Mouse (Mus musculus) yolk sac, embryonic 10.5 days (tissue): Measurements from ENCODE around the gene Sbk2.

Experiments
- DNase-seq: peaks from one replicate; pipeline ENCODE4 v3.0.0-alpha.2; 2017; ENCODE audit warnings: low spot score

Gene Sbk2

DNA sequence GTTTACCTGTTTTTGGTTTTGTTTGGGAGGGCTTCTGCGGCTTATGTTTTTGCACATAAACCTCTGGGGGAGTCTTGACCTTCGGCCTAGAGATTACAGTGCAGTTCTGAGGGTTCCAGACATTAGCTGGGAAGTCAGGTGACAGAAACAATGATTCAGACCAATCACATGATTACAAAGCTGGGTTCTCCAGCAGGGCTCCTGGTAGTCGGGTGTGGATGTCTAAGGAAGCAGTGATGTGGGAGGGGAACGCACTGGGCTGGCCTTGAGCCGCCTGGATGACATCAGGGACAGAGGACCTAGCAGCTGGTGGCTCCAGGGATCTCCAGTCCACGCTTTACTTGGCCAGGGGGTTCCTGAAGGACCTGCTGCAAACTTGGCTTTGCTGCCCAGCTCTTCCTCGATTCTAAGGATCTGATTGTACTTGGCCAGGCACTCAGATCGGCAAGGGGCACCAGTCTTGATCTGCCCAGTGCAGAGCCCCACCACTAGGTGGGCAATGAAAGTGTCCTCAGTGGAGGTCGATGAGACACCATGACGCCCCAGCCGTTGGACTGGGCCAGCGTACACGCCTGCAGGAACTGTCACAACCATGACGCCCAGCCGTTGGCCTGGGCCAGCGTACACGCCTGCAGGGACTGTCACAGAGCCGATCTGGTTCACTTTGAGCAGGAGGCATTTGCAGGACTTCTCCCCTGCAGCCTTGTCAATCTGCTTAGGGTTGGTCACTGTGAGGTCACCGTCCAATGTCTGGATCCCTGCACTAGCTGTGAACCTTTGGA is 13.5 kb downstream of the Sbk2 start:
- no peak for DNase-seq

DNA sequence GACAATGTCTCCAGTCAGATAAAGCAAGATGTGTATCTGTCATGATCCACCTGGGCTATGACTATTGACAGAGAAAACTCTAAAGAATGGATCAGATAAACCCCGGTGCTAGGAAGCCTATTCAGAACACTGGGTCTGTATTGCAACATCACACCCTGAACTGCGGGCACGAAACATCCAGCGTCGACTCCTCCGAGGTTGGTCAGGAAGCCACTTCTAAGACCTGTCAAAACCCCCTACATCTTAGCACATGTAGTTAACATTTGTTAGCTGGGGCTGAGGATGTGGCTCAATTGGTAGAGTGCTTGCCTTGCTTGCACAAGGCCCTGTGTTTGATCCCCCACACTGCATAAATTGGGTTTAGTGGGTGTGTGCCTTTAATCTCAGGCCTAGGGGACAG is 15.8 kb downstream of the Sbk2 start:
- no peak for DNase-seq

DNA sequence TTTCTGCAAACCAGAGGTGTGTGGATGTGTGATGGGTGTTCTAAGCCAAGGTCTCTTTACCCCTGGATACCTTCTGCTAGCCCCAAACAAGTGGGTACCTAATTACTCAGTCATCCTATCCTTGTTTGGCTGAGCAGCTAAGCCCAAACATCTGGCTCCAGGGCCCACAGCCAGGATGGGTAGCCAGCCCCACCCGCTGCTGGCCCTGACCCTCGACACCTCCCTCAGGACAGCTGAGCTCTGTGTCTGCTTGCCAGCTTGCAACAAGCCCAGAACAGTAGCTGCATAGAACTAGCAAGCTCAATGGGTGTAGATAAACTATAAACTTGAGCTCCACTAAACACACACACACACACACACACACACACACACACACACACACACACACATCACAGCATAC is 16.4 kb downstream of the Sbk2 start:
- no peak for DNase-seq

DNA sequence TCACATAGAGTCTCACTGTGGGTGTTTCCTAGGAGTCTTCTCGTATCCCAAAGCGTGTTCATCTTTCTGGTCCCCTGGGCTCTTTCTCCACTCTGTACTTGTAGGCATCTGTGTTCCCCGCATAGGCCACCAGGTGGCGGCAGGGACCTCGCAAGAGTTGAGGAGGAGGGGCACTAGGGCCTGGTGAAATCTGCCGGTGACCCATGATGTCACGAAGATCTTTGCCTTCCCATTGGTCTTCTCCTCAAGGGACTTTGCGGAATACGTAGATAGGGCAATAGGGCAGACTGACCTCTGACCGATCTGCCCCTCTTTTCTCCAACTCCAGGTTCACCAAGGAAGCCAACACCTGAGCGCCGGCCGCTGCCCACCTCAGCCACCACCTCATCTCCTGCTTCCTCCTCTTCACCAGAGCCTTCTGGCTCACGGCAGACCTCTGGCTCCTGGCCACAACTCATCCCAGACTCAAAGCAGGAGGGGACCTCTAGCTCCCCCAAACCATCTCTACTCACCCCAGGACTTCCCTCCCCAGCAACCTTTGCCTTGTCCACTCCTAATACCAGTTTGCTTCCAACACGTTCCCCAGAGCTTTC is 20.9 kb downstream of the Sbk2 start:
- peak; percentile 85 for DNase-seq

DNA sequence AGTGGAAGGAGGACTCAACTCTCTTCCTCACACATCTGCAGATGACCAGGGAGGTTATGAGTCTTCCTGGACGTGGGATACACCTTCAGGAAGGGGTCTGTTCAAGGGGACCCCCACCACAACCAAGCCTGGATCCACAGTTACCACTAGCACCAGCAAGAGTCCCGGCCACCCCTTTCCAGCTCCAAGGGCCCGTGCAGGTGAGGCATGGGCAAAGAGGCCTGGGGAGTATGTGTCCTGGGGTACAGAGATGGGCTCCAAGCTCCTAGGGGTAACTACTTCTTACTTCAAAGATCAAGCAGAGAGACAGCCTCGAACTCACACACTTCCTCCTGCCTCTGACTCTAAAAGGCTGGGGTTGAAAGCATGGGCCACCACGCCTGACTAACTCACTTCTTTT is 21.5 kb downstream of the Sbk2 start:
- no peak for DNase-seq

DNA sequence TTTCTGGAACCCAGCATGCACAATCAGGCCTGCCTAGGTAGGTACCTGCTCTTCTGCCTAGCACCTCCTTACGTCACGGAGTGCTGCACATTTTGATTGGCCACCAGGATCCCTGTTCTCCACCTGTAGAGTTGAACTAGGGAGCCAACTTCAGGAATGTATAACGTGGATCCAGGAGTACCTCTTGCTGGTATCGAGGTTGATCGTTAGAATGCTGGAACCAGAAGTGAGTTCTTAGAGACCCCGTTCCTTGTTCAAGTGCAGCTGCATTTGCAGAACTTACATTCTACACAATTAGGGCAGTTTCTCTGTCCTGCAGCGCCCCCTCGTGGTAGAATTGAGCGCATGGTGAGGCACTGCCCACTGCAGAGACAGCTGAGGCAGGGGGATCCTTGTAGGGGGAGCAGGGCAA is 24.1 kb downstream of the Sbk2 start:
- DNase-seq = peak; percentile 61

DNA sequence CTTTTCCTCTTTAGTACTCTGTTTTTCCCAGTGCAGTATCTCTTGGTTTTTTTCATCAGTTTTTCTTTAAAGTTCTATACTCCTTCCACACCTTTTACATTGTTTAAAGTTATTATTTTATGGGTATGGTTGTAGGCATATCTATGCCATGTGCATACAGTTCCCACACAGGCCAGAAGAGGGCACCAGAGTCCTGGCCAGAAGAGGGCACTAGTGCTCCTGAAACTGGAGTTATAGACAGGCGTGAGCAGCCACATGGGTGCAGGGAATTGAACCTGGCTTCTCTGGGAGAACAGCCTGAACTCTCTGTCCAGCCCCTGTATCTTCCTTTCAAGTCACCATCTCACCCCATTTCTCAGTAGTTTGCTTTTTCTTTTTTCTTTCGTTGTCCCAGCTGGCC is 25.8 kb downstream of the Sbk2 start:
- DNase-seq = no peak

DNA sequence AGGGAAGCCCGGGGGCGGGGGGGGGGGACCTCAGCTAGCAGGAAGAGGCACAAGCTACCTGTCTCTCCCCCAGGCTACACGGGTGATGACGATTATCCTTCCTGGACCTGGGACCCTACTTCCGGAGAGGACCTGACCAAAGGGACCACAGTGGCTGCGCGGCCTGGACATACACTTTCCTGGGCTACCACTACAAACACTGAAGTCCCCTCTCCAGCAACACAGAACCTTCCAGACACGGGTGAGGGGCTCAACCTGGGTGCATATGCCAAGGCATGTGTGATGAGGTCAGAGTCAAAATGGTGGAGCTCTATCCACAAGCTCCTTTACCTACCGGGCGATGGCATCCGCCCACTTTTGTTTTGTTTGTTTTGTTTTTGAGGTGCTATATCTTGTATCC is 26.8 kb downstream of the Sbk2 start:
- no peak for DNase-seq

DNA sequence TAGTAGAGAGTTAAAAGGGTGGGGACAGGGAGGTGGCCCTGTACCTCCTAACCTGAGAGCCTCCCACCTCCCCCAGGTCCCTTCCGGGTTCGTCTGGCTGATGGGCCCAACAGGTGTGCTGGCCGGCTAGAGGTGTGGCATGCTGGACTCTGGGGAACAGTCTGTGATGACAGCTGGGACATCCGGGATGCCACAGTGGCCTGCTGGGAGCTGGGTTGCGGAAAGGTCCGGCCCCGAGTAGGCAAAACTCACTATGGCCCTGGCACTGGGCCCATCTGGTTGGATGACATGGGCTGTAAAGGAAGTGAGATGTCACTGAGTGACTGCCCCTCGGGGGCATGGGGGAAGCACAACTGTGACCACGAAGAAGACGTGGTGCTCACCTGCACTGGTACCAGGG is 27.4 kb downstream of the Sbk2 start:
- DNase-seq = no peak

DNA sequence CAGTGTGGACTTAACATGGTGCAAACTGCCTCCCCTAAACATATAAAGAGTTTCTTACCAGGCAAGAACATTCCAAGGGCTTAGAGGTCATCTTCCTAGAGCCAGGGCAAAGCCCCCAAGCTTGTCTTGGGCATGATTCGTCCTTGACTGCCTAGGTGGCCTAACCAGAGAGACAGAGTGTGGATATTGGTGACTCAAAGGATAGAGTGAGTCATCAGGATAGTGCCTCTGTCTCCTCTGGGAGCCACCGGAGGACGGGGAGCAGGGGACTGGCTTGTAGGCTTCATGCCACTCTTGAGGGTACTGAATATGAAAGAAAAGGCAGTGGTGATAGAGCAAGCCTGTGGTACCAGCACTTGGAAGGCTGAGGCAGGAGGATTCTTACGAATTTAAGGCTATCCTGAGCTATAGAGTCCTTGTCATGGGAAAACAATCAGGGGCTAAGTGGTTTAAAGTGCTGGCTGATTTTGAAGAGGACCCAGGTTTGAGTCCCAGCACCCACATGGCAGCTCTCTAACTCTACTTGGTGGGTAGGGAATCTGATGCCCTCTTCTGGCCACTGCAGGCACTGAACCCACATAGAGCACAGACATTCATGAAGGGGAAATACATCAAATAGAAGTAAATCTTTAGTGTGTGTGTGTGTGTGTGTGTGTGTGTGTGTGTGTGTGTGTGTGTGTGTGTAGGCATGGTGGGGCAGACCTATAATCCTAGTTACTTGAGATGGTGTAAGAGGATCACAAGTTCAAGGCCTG is 29.9 kb downstream of the Sbk2 start:
- DNase-seq = no peak

DNA sequence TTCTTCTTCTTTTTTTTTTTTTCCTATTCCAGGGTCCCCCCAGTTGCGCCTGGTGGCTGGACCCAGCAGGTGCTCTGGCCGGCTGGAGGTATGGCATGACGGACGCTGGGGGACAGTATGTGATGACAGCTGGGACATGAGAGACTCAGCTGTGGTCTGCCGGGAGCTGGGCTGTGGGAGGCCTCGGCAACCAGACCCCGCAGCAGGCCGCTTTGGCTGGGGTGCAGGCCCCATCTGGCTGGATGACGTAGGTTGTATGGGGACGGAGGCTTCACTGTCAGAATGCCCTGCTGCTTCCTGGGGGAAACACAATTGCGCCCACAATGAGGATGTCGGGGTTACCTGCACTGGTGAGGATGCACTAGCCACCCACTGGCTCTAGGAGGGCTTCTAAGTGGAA is 31.1 kb downstream of the Sbk2 start:
- no peak for DNase-seq

DNA sequence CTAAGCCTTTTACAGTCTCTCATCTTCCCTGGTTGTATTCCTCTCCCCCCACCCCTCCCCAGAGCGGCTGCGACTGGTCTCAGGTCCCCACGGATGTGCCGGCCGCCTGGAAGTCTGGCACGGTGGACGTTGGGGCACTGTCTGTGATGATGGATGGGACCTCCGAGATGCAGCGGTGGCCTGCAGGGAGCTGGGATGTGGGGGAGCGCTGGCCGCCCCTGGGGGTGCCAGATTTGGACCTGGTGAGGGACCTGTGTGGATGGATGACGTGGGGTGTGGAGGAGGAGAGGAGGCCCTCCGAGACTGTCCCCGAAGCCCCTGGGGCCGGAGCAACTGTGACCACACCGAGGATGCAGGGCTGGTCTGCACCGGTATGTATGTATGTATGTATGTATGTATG is 35.9 kb downstream of the Sbk2 start:
- DNase-seq = no peak

DNA sequence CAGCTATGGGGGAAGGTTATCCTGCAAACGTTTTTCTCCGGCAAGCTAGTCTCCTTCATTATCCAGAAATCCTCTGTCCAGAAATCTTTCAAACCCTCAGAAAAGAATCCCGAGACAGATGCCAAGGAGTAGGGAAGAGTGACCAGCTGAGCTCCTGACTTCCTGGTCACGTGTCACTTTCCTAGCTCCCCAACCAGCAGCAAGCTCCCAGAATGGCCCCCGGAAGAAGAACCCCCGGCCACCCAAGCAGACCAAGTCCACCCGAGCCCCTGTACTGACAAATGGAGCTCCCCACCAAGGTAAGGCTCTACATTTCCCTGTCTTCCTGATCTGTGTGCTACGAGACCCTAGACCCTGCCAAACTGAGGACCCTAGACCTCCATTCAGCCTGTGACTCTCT is 36.5 kb downstream of the Sbk2 start:
- DNase-seq = no peak

DNA sequence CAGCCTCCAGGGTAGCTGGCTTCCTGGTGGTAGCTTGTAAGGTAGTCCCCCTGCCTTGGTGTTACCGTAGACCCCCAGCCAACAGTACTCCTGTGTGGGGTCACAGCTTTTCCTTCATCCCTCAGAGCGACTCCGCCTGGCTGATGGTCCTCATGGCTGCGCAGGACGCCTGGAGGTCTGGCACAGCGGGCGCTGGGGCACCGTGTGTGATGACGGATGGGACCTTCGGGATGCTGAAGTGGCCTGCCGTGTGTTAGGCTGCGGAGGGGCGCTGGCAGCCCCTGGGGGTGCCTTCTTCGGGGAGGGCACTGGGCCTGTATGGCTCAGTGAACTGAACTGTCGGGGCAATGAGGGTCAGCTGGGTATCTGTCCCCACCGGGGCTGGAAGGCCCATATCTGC is 37.4 kb downstream of the Sbk2 start:
- DNase-seq = no peak

DNA sequence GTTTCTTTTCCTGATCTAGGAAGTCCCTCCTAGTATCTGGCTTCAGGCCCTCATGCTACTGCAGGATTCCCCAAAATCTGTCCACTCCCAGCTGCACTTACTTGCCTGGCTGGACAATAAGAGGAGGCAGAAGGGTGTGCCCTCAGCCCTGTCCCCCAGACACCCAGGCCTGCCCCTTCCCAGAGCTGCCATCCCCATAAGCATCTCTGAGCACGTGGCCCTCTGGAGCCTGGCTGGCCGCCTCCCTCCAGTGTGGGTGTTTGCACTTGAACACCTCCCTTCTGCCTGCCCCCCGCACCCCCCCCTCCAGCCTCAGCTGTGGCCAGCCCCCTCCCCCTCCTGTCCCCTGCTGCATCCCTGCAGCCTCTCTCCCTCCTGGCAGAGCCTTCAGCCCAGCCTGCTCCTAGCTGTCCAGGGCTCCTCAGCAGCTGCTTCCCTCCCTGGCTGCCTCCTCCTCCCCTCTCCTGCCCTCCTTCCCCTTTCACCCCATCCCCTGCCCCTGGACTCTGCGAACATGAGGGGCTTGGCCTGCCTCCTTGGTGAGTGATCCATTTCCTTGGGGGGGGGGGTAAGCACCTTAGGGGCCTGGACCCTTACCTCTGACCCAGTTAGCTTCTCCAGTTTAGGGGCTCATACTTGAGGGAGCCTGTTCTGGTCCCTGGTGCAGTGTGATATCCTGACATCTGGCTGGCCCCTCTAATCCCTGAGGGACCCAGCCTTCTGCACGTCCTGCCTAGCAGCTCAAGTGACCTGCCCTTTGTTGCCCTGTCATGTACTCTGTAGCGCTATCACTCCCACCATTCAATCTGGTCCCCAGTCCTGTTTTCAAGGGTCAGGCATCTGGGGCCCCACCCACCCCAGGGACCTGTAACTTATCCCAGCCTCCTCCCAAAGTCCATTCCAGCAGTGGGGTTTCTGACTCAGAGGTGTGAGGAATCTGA is 38.5 kb downstream of the Sbk2 start, which contains the start of gene Ssc5d:
Ssc5d (plus strand) TSS at position 345 of the 941 bp plus-strand sequence.
- DNase-seq = peak; percentile 48

DNA sequence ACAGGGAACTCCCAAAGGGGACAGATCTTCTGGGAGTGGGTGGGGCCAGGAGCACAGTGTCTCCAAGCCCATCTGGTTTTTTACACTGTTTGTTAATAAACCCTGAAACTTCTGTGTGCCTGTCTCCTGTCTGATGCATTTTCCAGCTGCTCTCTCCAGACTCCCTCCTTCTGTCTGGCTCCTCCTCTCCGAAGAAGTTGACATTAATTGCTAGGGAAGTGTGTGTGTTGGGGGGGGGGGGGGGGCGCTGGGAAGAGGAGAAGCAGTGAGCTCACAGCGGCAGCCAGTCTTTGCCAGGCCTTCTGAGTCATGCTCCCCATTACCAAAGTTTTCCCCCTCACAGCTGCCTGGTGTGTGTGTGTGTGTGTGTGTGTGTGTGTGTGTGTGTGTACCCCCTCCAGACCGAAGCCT is 39.3 kb downstream of the Sbk2 start:
- DNase-seq = peak; percentile 68

DNA sequence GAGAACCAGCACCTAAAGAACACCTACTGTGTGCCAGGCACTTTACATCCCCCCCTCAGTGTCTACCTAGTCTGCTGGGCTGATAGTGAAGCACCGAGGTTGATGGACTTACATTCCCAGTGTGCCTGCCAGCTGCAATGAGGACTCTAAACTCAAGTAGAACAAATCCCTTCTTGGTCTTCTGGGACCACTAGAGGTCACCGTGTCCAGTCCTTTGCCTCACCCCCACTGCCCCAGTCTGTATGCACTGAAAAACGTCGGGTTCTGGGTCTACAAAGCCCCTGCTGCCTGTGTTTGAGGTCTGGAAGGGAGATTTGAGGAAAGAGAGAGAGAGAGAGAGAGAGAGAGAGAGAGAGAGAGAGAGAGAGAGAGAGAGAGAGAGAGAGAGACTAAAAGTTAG is 39.7 kb downstream of the Sbk2 start:
- no peak for DNase-seq

DNA sequence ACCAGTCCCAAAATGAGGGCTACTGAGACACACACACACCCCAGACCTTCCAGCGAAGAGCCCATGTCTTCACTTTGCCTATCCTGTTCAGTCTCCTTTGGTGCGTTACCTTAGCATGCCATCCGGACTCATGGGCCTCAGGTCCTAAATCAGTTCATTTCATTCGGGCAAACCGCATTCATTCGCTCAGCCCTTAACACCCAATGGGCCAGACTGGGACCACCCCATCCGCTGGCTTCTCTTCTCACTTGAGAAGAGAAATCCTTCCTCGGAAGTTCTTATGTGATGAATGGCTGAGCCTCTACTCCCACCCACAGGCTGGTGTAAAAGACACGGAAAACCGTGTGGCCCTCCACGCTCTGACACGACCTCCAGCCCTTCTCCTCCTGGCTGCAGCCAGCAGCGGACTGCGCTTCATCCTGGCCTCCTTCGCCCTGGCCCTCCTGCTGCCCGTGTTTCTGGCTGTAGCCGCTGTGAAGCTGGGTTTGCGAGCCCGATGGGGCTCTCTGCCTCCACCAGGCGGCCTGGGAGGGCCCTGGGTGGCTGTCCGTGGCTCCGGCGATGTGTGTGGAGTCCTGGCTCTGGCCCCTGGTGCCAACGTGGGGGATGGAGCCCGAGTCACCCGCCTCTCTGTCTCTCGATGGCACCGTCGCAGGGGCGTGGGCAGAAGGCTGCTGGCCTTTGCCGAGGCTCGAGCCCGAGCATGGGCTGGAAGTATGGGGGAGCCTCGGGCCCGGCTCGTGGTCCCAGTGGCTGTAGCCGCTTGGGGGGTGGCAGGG is 40.4 kb downstream of the Sbk2 start:
- DNase-seq = no peak

DNA sequence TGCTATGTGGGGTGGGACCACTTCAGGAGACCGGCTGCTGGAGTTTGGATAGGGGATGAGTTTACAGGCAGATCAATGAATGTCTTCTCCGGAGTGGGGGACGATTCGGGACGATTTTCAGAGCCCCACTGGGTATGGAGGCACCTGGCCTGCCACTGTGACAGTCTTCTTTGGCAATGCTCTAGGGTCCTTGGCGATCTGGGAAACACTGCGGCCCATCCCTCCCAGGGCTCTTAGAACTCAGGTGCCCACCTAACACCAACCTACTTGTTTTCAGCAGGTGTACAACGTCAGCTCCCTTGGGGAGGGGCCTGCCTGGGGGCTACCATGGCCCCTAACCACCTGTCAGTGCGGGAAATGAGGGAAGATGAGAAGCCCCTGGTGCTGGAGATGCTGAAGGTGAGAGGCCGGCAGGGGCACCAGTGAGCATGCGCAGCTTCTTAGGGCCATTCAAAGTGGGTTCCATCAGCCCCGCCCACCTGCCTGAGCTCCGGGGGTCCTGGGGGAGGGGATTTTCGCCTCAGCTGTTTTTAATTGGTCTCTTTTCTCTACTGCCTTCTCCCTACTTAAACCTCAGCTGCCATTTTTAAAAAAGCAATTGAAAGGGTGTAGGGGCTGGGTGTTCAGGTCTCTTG is 41.2 kb downstream of the Sbk2 start:
- DNase-seq = peak; percentile 46

DNA sequence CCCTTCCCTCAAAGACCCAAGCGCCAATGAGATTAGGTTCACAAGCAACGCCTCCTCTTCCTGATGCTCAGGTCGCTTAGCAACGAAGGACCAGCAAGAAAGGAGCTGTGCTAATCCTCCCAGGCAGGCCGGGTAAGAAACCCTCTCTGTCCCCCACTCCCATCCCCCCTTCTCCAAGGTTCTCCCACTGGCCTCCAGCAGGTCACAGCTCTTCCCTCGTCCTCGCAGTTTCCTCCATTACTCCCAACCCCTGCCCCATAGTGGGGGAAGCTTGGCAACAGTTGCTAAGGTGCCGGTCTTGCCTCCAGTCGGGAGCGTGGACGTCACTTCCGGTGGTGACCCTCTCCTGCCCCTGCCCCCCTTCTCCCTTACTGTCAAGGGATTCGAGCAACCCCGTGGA is 41.7 kb downstream of the Sbk2 start:
- DNase-seq = peak; percentile 74
